Mouse (Mus musculus) lung, embryonic 16.5 days (tissue): ENCODE results near the gene Krt12. TPM values are rescaled to one million over a fixed set of nuclear protein-coding genes. Genes with fewer than 3 reads are reported as not detected.

Source experiments
- ATAC-seq: fragments of 200-750 bp; cut with Nextera tagmentation; 2 replicates; pipeline ENCODE4 v1.8.0; 2017; ENCODE audit warnings: low read depth, mild to moderate bottlenecking, moderate library complexity
- H3K27ac ChIP-seq: fragments of 300-500 bp; sonication (generic); 2 replicates; pipeline ENCODE4 v1.5.1; 2014; ENCODE audit warnings: mild to moderate bottlenecking, control low read depth, low read length
- H3K27me3 ChIP-seq: fragments of 300-500 bp; sonication (generic); 2 replicates; pipeline ENCODE4 v1.6.1; 2014; ENCODE audit warnings: low read depth, low read length, mixed read lengths; ENCODE audit not compliant: control insufficient read depth, insufficient read depth
- H3K36me3 ChIP-seq: fragments of 300-500 bp; sonication (generic); 2 replicates; pipeline ENCODE4 v1.6.1; 2014; ENCODE audit warnings: low read length; ENCODE audit not compliant: control insufficient read depth, insufficient read depth
- H3K4me1 ChIP-seq: fragments of 300-500 bp; sonication (generic); replicated peaks from 2 replicates; pipeline ENCODE4 v1.6.1; 2014; ENCODE audit warnings: low read length, mixed read lengths; ENCODE audit not compliant: control insufficient read depth, insufficient read depth
- H3K4me2 ChIP-seq: fragments of 300-500 bp; sonication (generic); 2 replicates; pipeline ENCODE4 v1.6.1; 2014; ENCODE audit warnings: low read depth, low read length, control low read depth
- H3K4me3 ChIP-seq: fragments of 300-500 bp; sonication (generic); 2 replicates; pipeline ENCODE4 v1.5.1; 2014; ENCODE audit warnings: mild to moderate bottlenecking, low read length, control low read depth
- H3K9ac ChIP-seq: fragments of 300-500 bp; sonication (generic); 2 replicates; pipeline ENCODE4 v1.6.1; 2014; ENCODE audit warnings: low read length, control low read depth
- H3K9me3 ChIP-seq: fragments of 300-500 bp; sonication (generic); 2 replicates; pipeline ENCODE4 v1.6.1; 2016; ENCODE audit warnings: low read length; ENCODE audit not compliant: control insufficient read depth
- WGBS: fragments of 180-500 bp; shearing (Covaris S2); extraction: QIAGEN DNeasy Blood & Tissue Kit; methylation state at CpG from one replicate; pipeline ENCODE4 v1.1.7; 2014; 5-methylcytosine and 5-hydroxymethylcytosine counted together
- polyA plus RNA-seq: library from polyadenylated mRNA; unstranded; fragments of >200 nt; fragmentation: Nextera tagmentation; extraction: Ambion mirVana; gene quantifications from 2 replicates; pipeline ENCODE4 v1.2.1, GENCODE M21; 2015

Gene Krt12
- polyA plus RNA-seq, 1 experiment from 2014 or later, result not detected

DNA sequence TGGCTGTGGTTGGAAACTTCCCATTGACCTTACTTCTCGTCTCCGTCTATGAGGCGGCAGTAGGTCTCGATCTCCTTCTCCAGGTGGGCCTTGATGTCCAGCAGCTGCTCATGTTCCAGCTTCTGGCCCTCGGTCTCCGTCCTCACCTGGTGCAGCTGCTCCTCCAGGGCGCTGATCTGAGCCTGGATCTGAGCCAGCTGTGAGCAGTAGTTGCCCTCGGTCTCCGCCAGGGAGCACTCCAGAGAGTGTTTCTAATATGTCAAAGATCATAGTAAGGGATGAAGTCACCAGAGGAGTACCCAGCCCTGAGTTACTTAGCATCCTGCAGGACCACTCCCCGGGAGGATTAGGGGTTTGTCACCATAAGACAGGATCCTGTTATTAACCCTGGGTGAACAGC lies 55.3 kb downstream of the Krt12 start:
- H3K9me3 ChIP-seq, result no peaks in the 10 kb centered on the region
- no peak overlapping the region for H3K4me3 ChIP-seq
- no peaks in the 10 kb centered on the region; the same call in 1 of the 2 replicates for H3K27me3 ChIP-seq
- no peaks in the 10 kb centered on the region for H3K4me1 ChIP-seq
- no peak for ATAC-seq
- WGBS, result 25% methylated on average over 10 of the region's 10 CpGs
- H3K9ac ChIP-seq, result no peak overlapping the region
- H3K4me2 ChIP-seq, result no peak overlapping the region
- no peak overlapping the region for H3K27ac ChIP-seq
- no peaks in the 10 kb centered on the region for H3K36me3 ChIP-seq

Other genes starting within 250 kb of the Krt12 start
- gene Smarce1, start 191.2 kb downstream of the Krt12 start, polyA plus RNA-seq, result 199 and 235 TPM in 2 replicates
- 0.29 and 0.94 TPM in 2 replicates for gene Krt222, start 178.2 kb downstream of the Krt12 start, polyA plus RNA-seq
- not detected in 2 replicates for gene Krt24, start 137.0 kb downstream of the Krt12 start, polyA plus RNA-seq
- not detected in 2 replicates for gene Krt25, start 99.3 kb downstream of the Krt12 start, polyA plus RNA-seq
- not detected in 2 replicates for gene Krt26, start 84.3 kb downstream of the Krt12 start, polyA plus RNA-seq
- gene Krt27, start 71.2 kb downstream of the Krt12 start, polyA plus RNA-seq, result not detected in 2 replicates
- gene Krt28, start 47.4 kb downstream of the Krt12 start, polyA plus RNA-seq, result 0.13 and 0.21 TPM in 2 replicates
- 21.6 and 23.2 TPM in 2 replicates for gene Krt10, start 32.9 kb downstream of the Krt12 start, polyA plus RNA-seq
- gene Krt20, start 15.9 kb upstream of the Krt12 start, polyA plus RNA-seq, result 0.30 and 0.96 TPM in 2 replicates
- 4.9 and 5.4 TPM in 2 replicates for gene Krt23, start 70.9 kb upstream of the Krt12 start, polyA plus RNA-seq
- not detected in 2 replicates for gene Krt39, start 99.1 kb upstream of the Krt12 start, polyA plus RNA-seq
- gene Krt40, start 120.9 kb upstream of the Krt12 start, polyA plus RNA-seq, result not detected in 2 replicates
- gene Krtap3-3, start 128.6 kb upstream of the Krt12 start, polyA plus RNA-seq, result not detected in 2 replicates
- not detected in 2 replicates for gene Krtap3-2, start 134.6 kb upstream of the Krt12 start, polyA plus RNA-seq
- gene Gm11939, start 137.2 kb upstream of the Krt12 start, polyA plus RNA-seq, result not detected in 2 replicates
- not detected in 2 replicates for gene Krtap3-1, start 144.4 kb upstream of the Krt12 start, polyA plus RNA-seq
- not detected in 2 replicates for gene Krtap1-5, start 158.8 kb upstream of the Krt12 start, polyA plus RNA-seq
- gene Krtap1-4, start 161.4 kb upstream of the Krt12 start, polyA plus RNA-seq, result not detected in 2 replicates
- gene Krtap1-3, start 169.1 kb upstream of the Krt12 start, polyA plus RNA-seq, result not detected in 2 replicates
- gene Krtap9-3, start 175.8 kb upstream of the Krt12 start, polyA plus RNA-seq, result not detected in 2 replicates
- not detected in 2 replicates for gene Gm11938, start 181.0 kb upstream of the Krt12 start, polyA plus RNA-seq
- gene Gm11937, start 187.9 kb upstream of the Krt12 start, polyA plus RNA-seq, result not detected in 2 replicates
- not detected in 2 replicates for gene Krtap2-4, start 192.6 kb upstream of the Krt12 start, polyA plus RNA-seq
- not detected in 2 replicates for gene Gm11562, start 198.2 kb upstream of the Krt12 start, polyA plus RNA-seq
- gene Krtap4-1, start 206.0 kb upstream of the Krt12 start, polyA plus RNA-seq, result not detected in 2 replicates
- gene Krtap4-2, start 212.8 kb upstream of the Krt12 start, polyA plus RNA-seq, result not detected in 2 replicates
- not detected in 2 replicates for gene Krtap4-7, start 221.8 kb upstream of the Krt12 start, polyA plus RNA-seq
- gene Gm11555, start 228.0 kb upstream of the Krt12 start, polyA plus RNA-seq, result not detected in 2 replicates
- gene Gm11563, start 236.7 kb upstream of the Krt12 start, polyA plus RNA-seq, result not detected in 2 replicates
- not detected in 2 replicates for gene Krtap4-6, start 243.7 kb upstream of the Krt12 start, polyA plus RNA-seq